Mouse (Mus musculus) midbrain, embryonic 13.5 days (tissue): Measurements from ENCODE around the gene Nfix. TPM values are rescaled to one million over a fixed set of nuclear protein-coding genes. Genes with fewer than 3 reads are reported as not detected.

Experiments
- ATAC-seq: fragments of 200-750 bp; cut with Nextera tagmentation; 2 replicates; pipeline ENCODE4 v1.8.0; 2017; ENCODE audit warnings: mild to moderate bottlenecking, moderate TSS enrichment, moderate library complexity
- H3K27ac ChIP-seq: fragments of 300-500 bp; sonication (generic); 2 replicates; pipeline ENCODE4 v1.5.1; 2015; ENCODE audit warnings: inconsistent platforms, mild to moderate bottlenecking, moderate library complexity
- H3K27me3 ChIP-seq: fragments of 300-500 bp; sonication (generic); 2 replicates; pipeline ENCODE4 v1.6.1; 2015; ENCODE audit warnings: mild to moderate bottlenecking, inconsistent platforms
- H3K36me3 ChIP-seq: fragments of 300-500 bp; sonication (generic); 2 replicates; pipeline ENCODE4 v1.6.1; 2015; ENCODE audit warnings: mild to moderate bottlenecking, inconsistent platforms
- H3K4me1 ChIP-seq: fragments of 300-500 bp; sonication (generic); replicated peaks from 2 replicates; pipeline ENCODE4 v1.6.1; 2015; ENCODE audit warnings: inconsistent platforms
- H3K4me2 ChIP-seq: fragments of 300-500 bp; sonication (generic); replicated peaks from 2 replicates; pipeline ENCODE4 v1.6.1; 2015; ENCODE audit warnings: moderate library complexity, mild to moderate bottlenecking, inconsistent platforms
- H3K4me3 ChIP-seq: fragments of 300-500 bp; sonication (generic); replicated peaks from 2 replicates; pipeline ENCODE4 v1.5.1; 2015; ENCODE audit warnings: mild to moderate bottlenecking, inconsistent platforms
- H3K9ac ChIP-seq: fragments of 300-500 bp; sonication (generic); replicated peaks from 2 replicates; pipeline ENCODE4 v1.6.1; 2015; ENCODE audit warnings: mild to moderate bottlenecking, inconsistent platforms
- H3K9me3 ChIP-seq: fragments of 300-500 bp; sonication (generic); 2 replicates; pipeline ENCODE4 v1.6.1; 2016; ENCODE audit warnings: mild to moderate bottlenecking, inconsistent platforms
- WGBS: fragments of 180-500 bp; shearing (Covaris S2); methylation state at CpG from one replicate; pipeline ENCODE4 v1.1.7; 2015; 5-methylcytosine and 5-hydroxymethylcytosine counted together
- polyA plus RNA-seq: library from polyadenylated mRNA; unstranded; fragments of >200 nt; fragmentation: Nextera tagmentation; extraction: Ambion mirVana; gene quantifications from 2 replicates; pipeline ENCODE4 v1.2.1, GENCODE M21; 2015

The Nfix gene
- polyA plus RNA-seq, 1 experiment from 2014 or later = 28.4 TPM

DNA sequence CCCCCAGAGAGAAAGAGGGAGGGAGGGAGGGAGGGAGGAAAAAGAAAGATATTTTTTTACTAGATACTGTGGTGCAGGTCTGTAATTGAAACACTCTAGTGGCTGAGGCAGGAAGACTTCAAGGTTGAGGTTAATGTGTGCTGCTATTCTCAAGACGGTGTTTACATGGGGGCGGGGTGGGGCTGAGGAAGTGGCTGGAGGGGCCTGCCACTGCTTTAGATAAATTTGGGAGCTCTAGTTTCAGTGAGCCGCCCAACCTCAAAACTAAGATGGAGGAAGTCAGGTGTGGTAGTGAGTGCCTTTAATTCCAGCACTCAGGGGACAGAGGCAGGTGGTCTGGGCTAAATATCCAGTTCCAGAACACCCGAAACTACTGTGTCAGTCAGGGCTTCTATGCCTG lies 25.5 kb upstream of the Nfix start:
- no peak overlapping the region for H3K4me2 ChIP-seq
- no peaks in the 10 kb centered on the region for H3K36me3 ChIP-seq
- H3K27ac ChIP-seq = no peak overlapping the region
- no peak for ATAC-seq
- no peak overlapping the region for H3K9ac ChIP-seq
- H3K9me3 ChIP-seq = no peaks in the 10 kb centered on the region
- H3K27me3 ChIP-seq = peaks cover 5% of the 10 kb centered on the region; the same call in 1 of the 2 replicates
- no peak overlapping the region for H3K4me3 ChIP-seq
- H3K4me1 ChIP-seq = peaks cover 7% of the 10 kb centered on the region; the same call in 1 of the 2 replicates
- 77% methylated on average over 4 of the region's 4 CpGs for WGBS

DNA sequence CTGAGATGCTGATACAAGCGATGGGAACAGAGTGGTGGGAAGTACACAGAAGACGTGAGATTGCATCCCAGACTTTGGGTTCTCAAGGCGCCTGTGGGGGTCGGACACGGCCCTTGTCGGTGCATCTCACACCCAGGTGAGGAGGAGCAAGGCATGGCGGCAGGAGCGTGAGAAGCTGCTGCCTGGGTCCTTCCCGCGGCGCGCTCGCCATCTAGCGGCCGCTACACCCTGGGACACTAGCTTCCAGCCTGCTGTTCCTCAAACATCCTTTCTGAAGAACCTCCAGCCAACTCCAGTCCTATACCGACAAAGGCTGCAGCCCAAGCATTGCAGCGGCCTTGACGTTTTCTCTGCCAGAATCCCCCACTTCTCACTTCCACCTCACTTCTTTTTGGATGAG lies 23.5 kb upstream of the Nfix start:
- Histone ChIP-seq H3K9ac (no peak overlapping the region; the same call in 1 of the 2 replicates), H3K27me3 (peaks cover 8% of the 10 kb centered on the region; the same call in 1 of the 2 replicates), H3K27ac (no peak overlapping the region), H3K9me3 (no peaks in the 10 kb centered on the region), H3K4me2 (peak overlapping the region; percentile 50), H3K4me1 (peaks cover 7% of the 10 kb centered on the region; the same call in 1 of the 2 replicates), H3K4me3 (peak overlapping the region; percentile 22), H3K36me3 (no peaks in the 10 kb centered on the region)
- WGBS = 1% methylated on average over 11 of the region's 18 CpGs
- peak; percentile 91 for ATAC-seq

DNA sequence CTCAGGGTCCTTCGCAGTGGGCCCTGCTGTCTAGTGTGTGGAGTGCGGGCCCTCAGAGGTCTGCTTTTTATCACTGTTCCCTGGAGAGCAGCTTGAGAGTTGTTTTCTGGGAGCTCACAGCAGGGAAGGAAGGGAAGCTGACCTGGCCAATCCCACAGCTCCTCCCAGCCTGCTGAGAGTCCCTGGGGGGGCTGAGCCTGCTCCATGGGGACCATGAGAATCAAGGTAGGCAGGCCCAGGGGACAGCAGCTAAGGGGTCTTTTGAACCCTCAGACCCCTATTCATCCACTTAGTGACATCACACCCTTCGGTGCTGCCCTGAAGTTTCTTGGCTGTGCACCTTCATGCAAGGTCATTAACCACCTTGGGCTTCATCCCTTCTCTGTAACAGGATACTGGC lies 22.6 kb upstream of the Nfix start, which contains the start of gene Dand5:
TSS of gene Dand5 (minus strand) at position 101 of the 400 bp plus-strand sequence.
- peak; percentile 40; the same call in 1 of the 2 replicates for ATAC-seq
- Histone ChIP-seq H3K36me3 (no peaks in the 10 kb centered on the region), H3K4me2 (peak within 1 kb of the TSS; percentile 50), H3K27me3 (peaks cover 8% of the 10 kb centered on the region; the same call in 1 of the 2 replicates), H3K9ac (no peak within 1 kb of the TSS; the same call in 1 of the 2 replicates), H3K9me3 (no peaks in the 10 kb centered on the region), H3K27ac (no peak within 1 kb of the TSS), H3K4me1 (peaks cover 7% of the 10 kb centered on the region; the same call in 1 of the 2 replicates), H3K4me3 (peak within 1 kb of the TSS; percentile 22)
- WGBS = 35% methylated on average over 3 of the region's 3 CpGs

GRCm38 (mm10) chr8:84816117-84816516 lies 16.0 kb upstream of the Nfix start:
- Histone ChIP-seq H3K36me3 (no peaks in the 10 kb centered on the region), H3K27ac (no peak overlapping the region), H3K4me3 (no peak overlapping the region), H3K9me3 (no peaks in the 10 kb centered on the region), H3K4me1 (peaks cover 34% of the 10 kb centered on the region), H3K27me3 (peaks cover 26% of the 10 kb centered on the region), H3K9ac (no peak overlapping the region), H3K4me2 (no peak overlapping the region)
- no peak for ATAC-seq
- 75% methylated on average over 17 of the region's 17 CpGs for WGBS

- Histone ChIP-seq H3K27ac (peak overlapping the region; percentile 35; the same call in 1 of the 2 replicates), H3K27me3 (peaks cover 26% of the 10 kb centered on the region), H3K4me3 (no peak overlapping the region), H3K4me1 (peaks cover 40% of the 10 kb centered on the region), H3K9me3 (no peaks in the 10 kb centered on the region), H3K4me2 (no peak overlapping the region), H3K9ac (no peak overlapping the region), H3K36me3 (no peaks in the 10 kb centered on the region)
- 13% methylated on average over 9 of the region's 9 CpGs for WGBS
- ATAC-seq = peak; percentile 63
Observed at GRCm38 (mm10) chr8:84815547-84815946, 15.4 kb upstream of the Nfix start.

DNA sequence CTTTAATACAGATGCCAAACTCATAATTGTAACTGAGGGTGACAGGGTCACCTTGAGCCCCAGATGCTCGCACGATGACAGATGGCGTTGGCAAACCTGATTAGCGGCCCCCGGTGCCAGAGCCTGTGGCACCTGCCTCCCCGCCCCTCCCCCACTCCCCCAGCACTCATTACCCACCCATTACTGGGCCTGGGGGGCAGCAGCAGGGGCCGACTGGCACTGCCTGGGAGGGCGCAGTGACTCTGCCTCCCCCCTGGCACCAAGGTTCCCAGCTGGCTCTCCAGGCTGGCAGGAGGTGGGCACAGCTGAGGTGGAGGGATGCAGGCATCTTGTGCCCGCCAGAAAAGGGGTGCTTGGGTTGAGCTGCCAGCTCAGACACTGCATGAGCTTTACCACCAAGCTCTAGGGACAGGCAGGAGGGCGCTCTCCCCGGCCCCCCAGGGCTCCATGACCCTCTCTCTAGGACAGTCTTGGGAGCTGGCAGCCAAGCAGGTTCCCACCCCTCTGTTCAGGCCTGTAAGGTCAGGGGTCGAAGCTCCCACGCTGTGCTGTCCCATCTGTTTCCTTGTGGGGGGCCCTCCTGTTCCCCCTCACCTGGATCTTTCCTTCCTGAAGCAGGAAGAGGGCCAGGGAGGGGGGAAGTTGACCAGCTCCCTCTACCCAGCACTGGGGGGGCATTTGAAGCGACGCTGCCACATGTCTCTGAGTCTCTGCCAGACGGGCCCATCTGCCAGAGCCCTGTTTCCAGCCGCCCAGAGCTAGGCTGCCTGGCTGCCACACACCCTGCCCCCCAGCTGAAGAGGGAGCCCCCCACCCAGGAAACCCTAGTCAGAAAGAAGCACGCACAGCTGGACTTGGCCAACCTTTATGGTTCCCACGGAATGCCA lies 14.7 kb upstream of the Nfix start:
- ATAC-seq = peak; percentile 29
- WGBS = 26% methylated on average over 19 of the region's 19 CpGs
- peak overlapping the region; percentile 35 for H3K27ac ChIP-seq
- H3K4me2 ChIP-seq = no peak overlapping the region; the same call in 1 of the 2 replicates
- no peaks in the 10 kb centered on the region for H3K36me3 ChIP-seq
- H3K9me3 ChIP-seq = no peaks in the 10 kb centered on the region
- H3K4me3 ChIP-seq = no peak overlapping the region
- H3K4me1 ChIP-seq = peaks cover 43% of the 10 kb centered on the region
- 0 out of 2 replicates have a peak overlapping the region, but pooled peaks have one; percentile 46 for H3K9ac ChIP-seq
- H3K27me3 ChIP-seq = peaks cover 26% of the 10 kb centered on the region

- Histone ChIP-seq H3K4me3 (no peak overlapping the region), H3K4me2 (no peak overlapping the region), H3K27ac (peak overlapping the region; percentile 35), H3K27me3 (peaks cover 31% of the 10 kb centered on the region), H3K4me1 (peaks cover 49% of the 10 kb centered on the region), H3K36me3 (no peaks in the 10 kb centered on the region), H3K9me3 (no peaks in the 10 kb centered on the region), H3K9ac (0 out of 2 replicates have a peak overlapping the region, but pooled peaks have one; percentile 46)
- ATAC-seq = peak; percentile 16
- WGBS = 66% methylated on average over 11 of the region's 11 CpGs
Observed at GRCm38 (mm10) chr8:84814240-84814554, 14.1 kb upstream of the Nfix start.

DNA sequence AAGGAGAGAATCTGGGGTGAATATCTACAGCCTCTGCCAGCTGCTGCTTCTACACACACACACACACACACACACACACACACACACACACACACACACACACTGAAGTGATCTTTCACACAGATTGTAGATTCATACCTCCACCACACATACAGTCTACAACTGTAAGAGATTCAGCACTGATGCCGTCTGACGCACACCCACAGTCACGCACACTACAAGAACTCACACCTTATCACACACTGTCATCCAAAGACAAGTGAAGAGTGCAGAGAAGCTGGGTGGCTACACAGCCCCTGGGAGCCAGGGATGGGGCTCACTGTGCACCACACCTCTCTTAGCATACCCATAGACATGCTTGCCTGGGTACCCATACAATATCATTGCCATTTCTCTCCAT lies 13.7 kb upstream of the Nfix start:
- H3K4me1 ChIP-seq = peaks cover 52% of the 10 kb centered on the region
- H3K27me3 ChIP-seq = peaks cover 35% of the 10 kb centered on the region
- H3K4me2 ChIP-seq = no peak overlapping the region
- no peak for ATAC-seq
- H3K9ac ChIP-seq = no peak overlapping the region; the same call in 1 of the 2 replicates
- H3K27ac ChIP-seq = peak overlapping the region; percentile 35
- H3K36me3 ChIP-seq = no peaks in the 10 kb centered on the region
- no peak overlapping the region for H3K4me3 ChIP-seq
- WGBS = 89% methylated on average over 3 of the region's 3 CpGs
- H3K9me3 ChIP-seq = no peaks in the 10 kb centered on the region

DNA sequence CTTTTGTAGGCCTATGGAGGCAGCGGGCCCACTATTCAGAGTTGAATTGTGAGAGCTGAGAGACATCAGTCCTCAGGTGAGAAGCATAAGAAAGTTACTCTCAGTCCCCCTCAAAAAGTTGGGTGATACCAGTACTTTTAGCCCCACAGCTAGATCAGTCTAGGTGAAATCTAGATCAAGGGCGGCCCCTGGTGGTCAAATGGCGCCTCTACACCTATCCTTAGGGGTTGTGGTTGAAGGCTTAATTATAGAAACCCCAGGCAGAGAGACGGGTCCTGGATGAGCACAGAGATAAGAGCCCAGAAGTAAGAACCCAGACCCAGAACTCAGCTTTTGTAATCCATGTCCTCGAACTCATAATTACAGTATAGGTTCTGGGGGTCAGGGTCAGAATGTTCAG lies 12.9 kb upstream of the Nfix start:
- Histone ChIP-seq H3K9ac (no peak overlapping the region), H3K4me2 (no peak overlapping the region), H3K9me3 (no peaks in the 10 kb centered on the region), H3K4me1 (peaks cover 52% of the 10 kb centered on the region), H3K36me3 (no peaks in the 10 kb centered on the region), H3K27me3 (peaks cover 42% of the 10 kb centered on the region), H3K4me3 (no peak overlapping the region), H3K27ac (peak overlapping the region; percentile 35; the same call in 1 of the 2 replicates)
- ATAC-seq = no peak
- 2% methylated on average over 5 of the region's 5 CpGs for WGBS

GRCm38 (mm10) chr8:84811303-84811702 lies 11.2 kb upstream of the Nfix start:
- peak overlapping the region; percentile 55 for H3K4me2 ChIP-seq
- H3K27ac ChIP-seq = peak overlapping the region; percentile 58; the same call in 1 of the 2 replicates
- H3K27me3 ChIP-seq = peaks cover 58% of the 10 kb centered on the region
- WGBS = 10% methylated on average over 10 of the region's 10 CpGs
- H3K36me3 ChIP-seq = no peaks in the 10 kb centered on the region
- no peak for ATAC-seq
- peaks cover 52% of the 10 kb centered on the region for H3K4me1 ChIP-seq
- peak overlapping the region; percentile 28; the same call in 1 of the 2 replicates for H3K9ac ChIP-seq
- H3K4me3 ChIP-seq = peak overlapping the region; percentile 32
- no peaks in the 10 kb centered on the region for H3K9me3 ChIP-seq

GRCm38 (mm10) chr8:84810896-84811295 lies 10.8 kb upstream of the Nfix start:
- H3K4me2 ChIP-seq = peak overlapping the region; percentile 55
- peaks cover 52% of the 10 kb centered on the region for H3K4me1 ChIP-seq
- peaks cover 62% of the 10 kb centered on the region for H3K27me3 ChIP-seq
- WGBS = under 1% methylated on average over 32 of the region's 32 CpGs
- H3K9me3 ChIP-seq = no peaks in the 10 kb centered on the region
- ATAC-seq = peak; percentile 87
- peak overlapping the region; percentile 32 for H3K4me3 ChIP-seq
- H3K36me3 ChIP-seq = no peaks in the 10 kb centered on the region
- H3K9ac ChIP-seq = peak overlapping the region; percentile 28; the same call in 1 of the 2 replicates
- H3K27ac ChIP-seq = peak overlapping the region; percentile 58; the same call in 1 of the 2 replicates

DNA sequence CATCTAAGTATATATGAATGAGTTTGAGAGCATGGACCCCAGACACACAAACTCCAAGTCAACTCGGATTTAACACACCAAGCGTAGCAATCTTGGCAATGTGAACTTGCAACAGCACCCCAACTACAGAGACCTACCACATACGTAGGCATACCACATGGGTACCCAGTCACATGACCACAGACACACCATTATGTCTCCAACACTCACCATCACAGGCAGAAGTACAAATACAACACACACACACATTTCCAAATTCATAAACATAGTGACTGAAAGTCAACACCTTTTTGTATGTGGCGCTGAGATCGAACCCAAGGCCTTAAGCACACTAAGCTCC lies 9.8 kb upstream of the Nfix start:
- peaks cover 47% of the 10 kb centered on the region for H3K4me1 ChIP-seq
- no peak overlapping the region for H3K4me2 ChIP-seq
- H3K9me3 ChIP-seq = no peaks in the 10 kb centered on the region
- H3K27me3 ChIP-seq = peaks cover 70% of the 10 kb centered on the region
- no peak overlapping the region for H3K4me3 ChIP-seq
- WGBS = 77% methylated on average over 5 of the region's 5 CpGs
- ATAC-seq = no peak
- H3K36me3 ChIP-seq = no peaks in the 10 kb centered on the region
- no peak overlapping the region for H3K27ac ChIP-seq
- H3K9ac ChIP-seq = no peak overlapping the region
